Mouse (Mus musculus): ENCODE results near the gene Mbnl1.

The Mbnl1 gene

DNA sequence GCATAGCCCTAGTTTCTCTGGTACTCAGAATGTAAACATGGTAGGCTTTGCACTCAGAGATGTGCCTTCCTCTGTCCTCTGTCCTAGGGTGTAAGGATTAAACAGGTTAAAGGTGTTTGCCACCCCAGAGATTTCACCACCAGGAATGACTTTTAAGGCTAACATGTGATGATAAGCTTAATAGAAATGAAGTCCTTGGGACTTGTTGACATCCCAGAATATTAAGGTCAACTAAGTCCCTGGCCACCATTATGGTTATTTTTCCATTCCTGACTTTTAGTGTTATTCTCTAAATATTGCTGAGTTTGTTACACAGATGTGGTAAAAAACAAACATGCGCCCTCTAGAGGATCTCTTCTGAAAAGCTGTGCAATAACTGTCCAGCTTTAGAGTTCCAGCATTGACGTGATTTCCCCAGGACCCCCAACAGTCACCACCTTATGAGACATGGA, 136.3 kb downstream of the Mbnl1 start:
- DNase-seq (ENCODE audit: low spot score), result no peak

DNA sequence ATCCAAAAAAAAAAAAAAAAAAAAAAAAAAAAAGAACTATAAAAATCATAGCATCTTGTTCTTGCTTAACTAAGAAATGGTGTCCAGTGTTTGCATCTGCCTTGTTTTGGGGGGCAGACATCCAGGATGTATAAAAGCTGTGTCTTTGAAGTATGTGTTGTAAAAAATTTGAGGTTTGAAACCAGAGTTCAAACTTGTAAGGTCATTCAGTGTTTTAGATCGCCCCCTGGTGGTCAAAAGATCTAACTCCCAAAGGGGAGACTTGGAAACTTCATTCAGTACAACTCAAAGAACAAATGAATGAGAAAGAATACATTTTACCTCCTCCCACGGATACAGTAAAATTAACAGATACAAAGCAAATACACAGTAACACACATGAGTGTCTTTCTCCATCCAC, 139.2 kb downstream of the Mbnl1 start:
- no peak for DNase-seq (ENCODE audit: low spot score)

DNA sequence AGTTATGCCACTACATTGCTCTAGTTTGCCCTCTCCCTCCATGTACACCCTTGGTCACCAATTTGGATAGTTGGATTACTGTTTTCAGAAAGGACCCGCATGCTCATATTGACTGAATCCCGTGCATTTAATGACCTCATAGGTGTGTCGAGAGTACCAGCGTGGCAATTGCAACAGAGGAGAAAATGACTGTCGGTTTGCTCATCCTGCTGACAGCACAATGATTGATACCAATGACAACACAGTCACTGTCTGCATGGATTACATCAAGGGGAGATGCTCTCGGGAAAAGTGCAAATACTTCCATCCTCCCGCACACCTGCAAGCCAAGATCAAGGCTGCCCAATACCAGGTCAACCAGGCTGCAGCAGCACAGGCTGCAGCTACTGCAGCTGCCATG, 140.5 kb downstream of the Mbnl1 start:
- DNase-seq (ENCODE audit: low spot score), result no peak

DNA sequence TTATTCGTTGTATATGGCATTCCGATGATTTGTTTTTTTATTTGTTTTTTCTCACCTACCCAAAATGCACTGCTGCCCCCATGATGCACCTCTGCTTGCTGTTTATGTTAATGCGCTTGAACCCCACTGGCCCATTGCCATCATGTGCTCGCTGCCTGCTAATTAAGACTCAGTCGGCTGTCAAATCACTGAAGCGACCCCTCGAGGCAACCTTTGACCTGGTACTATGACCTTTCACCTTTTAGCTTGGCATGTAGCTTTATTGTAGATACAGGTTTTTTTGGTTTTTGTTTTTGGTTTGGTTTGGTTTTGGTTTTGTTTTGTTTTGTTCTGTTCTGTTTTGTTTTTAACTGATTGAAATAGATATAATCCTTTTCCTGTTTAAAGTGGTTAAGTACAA, 141.9 kb downstream of the Mbnl1 start:
- no peak for DNase-seq (ENCODE audit: low spot score)

DNA sequence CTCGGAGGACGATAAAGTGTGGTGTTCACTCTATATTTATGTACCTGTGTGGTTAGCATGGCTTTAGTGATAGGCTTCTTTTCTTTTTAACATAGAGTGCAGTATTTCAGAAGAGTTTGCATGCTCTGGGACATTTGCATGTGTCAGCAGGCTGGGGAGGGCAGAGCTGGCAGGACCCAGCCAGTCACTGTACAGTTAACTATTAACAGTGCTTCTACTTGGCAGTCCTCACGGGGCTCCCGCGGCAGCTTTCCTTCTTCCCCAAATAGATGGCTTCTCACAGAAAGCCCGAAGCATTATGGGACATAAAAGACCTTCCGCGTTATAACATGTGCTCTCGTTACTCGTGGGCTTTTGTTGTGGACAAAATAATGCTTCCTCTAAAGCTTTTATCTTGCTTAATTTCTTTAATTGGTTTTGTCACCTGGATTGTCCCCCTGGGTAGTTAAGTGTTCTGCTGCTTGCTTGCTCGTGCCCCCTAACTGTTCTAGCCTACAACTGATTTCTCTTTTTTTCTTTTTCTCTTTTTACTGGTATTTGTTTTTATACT, 142.5 kb downstream of the Mbnl1 start:
- DNase-seq (ENCODE audit: low spot score), result no peak

DNA sequence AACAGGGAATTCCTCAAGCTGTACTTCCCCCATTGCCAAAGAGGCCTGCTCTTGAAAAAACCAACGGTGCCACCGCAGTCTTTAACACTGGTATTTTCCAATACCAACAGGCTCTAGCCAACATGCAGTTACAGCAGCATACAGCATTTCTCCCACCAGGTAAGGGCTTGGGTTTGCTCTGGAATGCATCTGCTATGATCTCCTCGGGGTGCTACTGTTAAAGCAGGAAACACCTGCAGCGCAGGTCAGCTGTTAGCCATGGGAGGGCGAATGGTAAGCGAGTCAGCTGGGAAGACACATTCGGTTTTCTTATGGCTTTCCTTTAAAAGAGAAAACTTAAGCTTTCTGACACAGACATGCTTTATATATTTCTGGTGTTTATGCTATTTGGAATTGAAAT, 143.0 kb downstream of the Mbnl1 start:
- no peak for DNase-seq (ENCODE audit: low spot score)

DNA sequence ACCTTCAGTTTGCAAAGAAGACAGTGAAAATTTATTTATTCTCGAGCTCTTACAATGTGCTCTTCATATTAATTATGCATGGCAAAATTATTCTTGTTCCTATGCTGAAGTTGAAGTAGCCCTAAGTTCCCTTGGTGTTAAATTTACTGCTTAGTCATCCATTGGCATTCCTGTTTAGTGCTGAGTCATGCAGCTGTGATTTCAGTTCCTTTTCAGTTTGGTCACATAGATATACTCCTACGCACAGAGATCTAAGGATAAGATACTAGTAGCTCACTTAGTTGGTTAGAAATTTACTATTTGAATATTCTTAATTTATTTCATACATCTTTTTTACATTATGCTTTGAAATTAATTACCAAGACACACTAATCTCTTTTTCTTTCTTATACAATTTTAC, 143.5 kb downstream of the Mbnl1 start:
- DNase-seq (ENCODE audit: low spot score), result no peak

DNA sequence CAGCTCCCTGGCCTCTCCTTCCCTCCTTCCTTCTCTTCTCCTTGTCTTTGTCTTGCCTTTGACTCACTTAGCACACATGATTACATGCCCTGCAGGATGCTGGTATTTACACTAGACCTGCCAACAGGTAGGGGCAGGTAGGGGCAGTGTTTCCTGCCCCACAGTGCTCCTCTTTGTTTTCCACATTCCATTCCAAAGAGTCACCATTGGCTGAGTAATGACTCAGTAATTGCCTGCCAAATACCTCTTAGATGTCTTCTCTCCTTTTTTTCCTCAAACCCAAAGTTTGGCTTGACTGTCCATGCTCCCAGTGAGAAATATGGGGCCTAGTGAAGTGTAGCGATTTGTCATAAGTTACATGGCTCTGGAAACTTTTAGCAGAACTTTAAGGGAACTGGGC, 145.0 kb downstream of the Mbnl1 start:
- no peak for DNase-seq (ENCODE audit: low spot score)

DNA sequence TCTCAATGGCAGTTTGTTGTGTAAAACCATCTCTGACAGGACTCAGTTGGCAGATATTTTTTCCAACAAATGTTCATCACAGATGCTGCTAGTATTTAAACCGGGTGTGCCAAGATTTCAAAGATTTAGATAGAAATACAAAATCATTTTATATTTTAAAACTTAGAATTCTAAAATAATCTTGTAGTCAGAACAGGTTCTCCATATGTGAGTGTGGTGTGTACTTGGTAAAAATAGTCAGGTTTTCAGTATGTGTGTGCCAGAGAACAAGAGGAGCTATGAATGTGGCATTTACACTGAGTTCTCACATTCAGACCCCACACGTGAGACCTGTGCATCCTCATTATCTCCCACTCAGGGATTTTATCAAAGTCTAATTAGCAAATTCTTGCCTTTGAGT, 147.6 kb downstream of the Mbnl1 start:
- DNase-seq (ENCODE audit: low spot score), result no peak

DNA sequence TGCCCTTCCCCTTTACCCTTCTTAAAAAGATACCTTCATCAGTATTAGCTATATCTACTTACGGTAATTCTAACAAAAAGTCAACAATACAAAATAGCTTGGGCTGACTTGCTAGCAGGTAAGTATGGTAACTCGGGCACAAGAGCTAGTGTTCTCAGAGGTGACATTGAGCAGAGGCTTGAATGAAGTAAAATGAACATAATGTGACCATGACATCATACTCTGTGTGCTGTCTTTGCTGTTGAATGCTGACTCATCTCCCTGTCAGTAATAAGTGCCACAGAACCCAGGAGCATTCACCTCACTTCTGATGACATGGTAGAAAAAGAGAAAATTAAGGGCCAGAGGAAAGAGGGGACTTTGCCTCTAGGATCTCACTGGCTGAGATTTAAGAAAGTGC, 158.6 kb downstream of the Mbnl1 start:
- DNase-seq (ENCODE audit: low spot score), result no peak

DNA sequence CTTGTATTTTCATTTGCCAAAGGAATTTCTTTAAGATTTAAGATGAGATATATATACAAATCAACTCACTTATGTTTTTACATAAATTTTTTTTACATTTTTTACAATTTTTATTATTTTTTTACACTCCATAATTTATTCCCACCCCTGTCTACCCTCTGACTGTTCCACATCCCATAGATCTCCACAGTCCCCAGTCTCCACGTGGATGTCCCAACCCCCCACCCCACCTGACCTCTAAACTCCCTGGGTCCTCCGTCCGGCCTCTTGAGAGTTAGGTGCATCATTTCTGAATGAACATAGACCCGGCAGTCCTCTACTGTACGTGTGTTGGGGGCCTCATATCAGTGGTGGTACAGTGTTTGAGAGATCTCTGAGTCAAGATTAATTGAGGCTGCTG, 159.1 kb downstream of the Mbnl1 start:
- DNase-seq (ENCODE audit: low spot score), result no peak

DNA sequence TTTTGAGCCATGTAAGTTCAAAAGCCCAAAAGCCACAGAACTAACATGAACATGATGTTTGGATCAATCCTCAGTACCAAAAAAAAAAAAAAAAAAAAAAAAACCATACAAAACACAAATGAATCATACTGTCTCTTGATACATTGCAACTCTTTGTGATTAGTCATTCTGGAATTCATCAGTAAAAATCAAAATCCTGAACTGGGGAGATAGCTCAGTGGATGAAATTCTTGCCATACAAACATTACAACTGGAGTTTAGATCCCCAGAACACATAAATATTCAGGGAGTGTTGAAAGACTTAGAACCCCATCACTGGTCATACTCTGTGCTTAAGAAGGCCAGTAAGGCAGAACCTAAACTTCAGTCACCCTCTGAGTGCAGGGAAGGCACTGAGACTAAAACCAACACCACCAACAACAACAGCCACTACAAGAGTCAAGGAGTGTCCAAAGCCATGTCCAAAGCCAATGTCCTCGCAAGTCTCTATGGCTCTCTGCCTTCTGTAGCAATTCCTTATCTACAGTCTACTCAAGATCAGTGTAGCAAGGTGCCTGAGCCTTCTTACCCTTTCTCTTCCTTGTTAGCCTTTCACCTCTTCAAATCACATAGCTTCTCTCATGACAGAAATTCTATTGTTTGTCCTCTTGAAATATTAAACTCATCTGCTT, 160.3 kb downstream of the Mbnl1 start:
- no peak for DNase-seq (ENCODE audit: low spot score)

DNA sequence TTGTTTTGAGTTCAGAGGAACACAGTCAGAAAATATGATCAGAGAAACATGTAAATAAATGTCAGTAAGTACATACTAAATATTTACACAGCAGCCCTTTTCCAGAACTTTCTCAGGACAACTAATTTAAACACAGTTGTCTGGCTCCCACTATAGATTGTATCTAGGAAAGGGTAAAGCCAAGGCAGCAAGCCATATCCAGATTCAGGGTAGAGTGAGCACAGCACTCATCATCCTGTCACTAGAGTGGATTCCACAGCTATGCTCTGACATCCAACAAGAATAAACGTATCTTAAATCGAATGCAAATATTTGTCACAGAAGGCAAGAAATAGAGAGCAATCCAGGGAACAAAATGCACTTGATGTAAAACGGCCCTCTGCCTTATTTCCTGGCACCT, 165.9 kb downstream of the Mbnl1 start:
- no peak for DNase-seq (ENCODE audit: low spot score)

DNA sequence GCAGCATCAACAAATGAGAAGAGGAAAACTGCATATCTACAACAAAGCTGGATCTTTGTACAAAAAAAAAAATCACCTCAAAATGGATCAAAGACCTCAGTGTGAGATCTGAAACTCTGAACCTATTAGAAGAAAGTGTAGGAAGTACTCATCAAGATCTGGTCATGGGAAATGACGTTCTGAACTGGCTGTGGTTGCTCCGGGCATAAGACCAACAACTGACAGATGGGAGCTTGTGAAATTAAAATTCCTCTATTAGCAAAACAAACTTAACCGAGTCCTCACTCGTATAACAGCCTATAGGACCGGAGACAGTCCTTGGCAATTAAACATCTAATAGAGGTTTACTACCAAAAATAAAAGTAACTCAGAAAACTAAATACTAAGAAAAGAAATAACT, 166.5 kb downstream of the Mbnl1 start:
- no peak for DNase-seq (ENCODE audit: low spot score)

DNA sequence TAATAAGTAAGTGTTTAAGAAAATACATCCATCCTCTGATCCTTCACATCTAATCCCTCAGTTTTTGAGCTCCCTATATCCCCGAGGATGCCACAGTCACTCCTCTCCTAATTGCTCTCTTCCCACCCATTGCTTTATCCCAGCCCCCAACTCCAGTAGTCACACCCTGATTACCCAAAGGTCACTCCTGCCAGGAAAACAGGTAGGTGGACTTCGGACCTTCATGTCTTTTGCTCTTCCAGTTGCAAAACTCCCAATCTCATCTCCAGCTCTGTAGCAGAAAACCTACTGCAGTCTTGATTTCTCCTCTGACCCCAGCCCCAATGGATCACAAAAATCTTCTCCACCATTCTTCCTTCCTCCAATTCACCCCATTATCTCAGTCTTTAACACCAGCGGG, 169.6 kb downstream of the Mbnl1 start:
- no peak for DNase-seq (ENCODE audit: low spot score)

DNA sequence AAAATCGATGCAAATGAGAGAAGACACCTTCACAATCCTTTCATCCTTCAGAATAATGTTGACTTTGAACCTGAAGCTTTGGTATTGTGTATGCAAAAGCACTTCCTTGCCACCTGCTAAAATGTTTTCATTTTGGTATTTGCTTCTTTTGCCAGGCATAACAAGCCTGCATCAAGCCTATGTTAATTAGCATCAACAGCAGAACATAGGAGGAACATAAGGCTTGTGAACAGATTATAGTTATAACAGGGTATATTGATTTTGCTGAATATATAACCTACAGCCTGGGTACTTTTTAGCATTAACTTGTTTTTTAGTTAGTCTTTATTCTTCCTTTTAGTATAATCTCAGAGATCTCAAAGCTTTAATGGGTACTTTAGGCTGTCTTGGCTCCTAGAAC, 172.9 kb downstream of the Mbnl1 start:
- DNase-seq (ENCODE audit: low spot score), result no peak

DNA sequence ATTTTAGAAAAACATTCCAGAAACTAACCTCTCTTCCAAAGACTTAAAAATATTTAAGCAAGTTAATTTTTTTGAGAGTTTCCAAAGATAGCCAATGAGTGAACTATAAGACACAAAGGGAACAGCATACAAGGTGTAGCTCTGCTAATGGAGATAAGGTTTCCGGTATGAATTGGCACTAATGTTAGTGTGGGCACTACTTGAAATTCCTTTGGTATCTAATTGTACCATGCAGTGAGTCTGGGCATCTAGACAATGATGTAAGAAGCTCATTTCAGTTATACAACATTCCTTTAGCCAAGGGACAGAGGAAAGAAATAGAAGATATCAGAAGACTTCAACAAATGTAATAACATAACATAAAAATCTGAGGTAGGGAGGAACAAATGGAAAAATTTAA, 175.7 kb downstream of the Mbnl1 start:
- DNase-seq (ENCODE audit: low spot score), result no peak

DNA sequence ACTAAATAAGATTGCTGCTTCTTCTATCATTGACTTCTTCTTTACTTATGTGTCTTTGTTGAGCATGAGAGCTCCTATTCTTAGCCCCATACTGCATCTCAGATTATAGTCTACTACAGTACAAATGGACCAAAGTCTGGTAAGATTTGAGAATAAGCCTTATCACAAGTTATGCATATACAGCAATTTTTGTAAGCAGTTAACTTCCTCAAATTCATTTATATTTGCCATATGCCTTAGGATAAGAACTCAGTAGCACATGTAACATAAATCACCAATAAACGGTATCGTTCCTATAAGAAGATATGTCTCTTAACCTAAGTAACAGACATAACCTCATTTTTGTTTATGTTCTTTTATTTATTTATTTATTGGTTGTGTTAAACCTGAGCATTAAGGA, 188.1 kb downstream of the Mbnl1 start:
- DNase-seq (ENCODE audit: low spot score), result no peak

All from ovary, postnatal 36 days (tissue).